Comparison of ENCODE assay signal across 14 mouse cellular contexts in genomic region chr19:24499291-24499690, GRCm38 (mm10).
"Had no signal": no experiment of that assay in that cellular context is flagged by ENCODE, and none has a peak within 500 bp of the region (broad histone marks: within the 10 kb centered on the region; RNA-seq: fewer than 3 reads in every experiment).

No protein-coding gene starts in this region.

- H3K27me3 ChIP-seq: liver, embryonic 15.5 days; neural tube, embryonic 12.5 days had no signal

- H3K9ac ChIP-seq: liver, embryonic 15.5 days; neural tube, embryonic 12.5 days had no signal

- DNase-seq: lung, adult 2 months; lung, postnatal 4 days; midbrain, embryonic 14.5 days; retina, postnatal 1 day; right cerebral cortex, postnatal 4 days; spleen, adult 18-20 months had no signal

- H3K9me3 ChIP-seq: limb, embryonic 10.5 days; liver, embryonic 15.5 days; midbrain, embryonic 10.5 days; neural tube, embryonic 12.5 days had no signal

- H3K4me1 ChIP-seq: limb, embryonic 10.5 days; neural tube, embryonic 12.5 days had no signal

- H3K36me3 ChIP-seq: limb, embryonic 10.5 days; liver, embryonic 15.5 days; midbrain, embryonic 10.5 days; neural tube, embryonic 12.5 days had no signal

- H3K4me2 ChIP-seq: liver, embryonic 11.5 days; liver, embryonic 15.5 days; neural tube, embryonic 12.5 days had no signal

- H3K27ac ChIP-seq: left cerebral cortex, adult 2 months; limb, embryonic 10.5 days; liver, embryonic 15.5 days; midbrain, embryonic 10.5 days; neural tube, embryonic 12.5 days had no signal

- ATAC-seq: intestine, embryonic 16.5 days; lung, postnatal 0 days had no signal

- H3K4me3 ChIP-seq: left cerebral cortex, adult 2 months; limb, embryonic 10.5 days; liver, embryonic 15.5 days; midbrain, embryonic 10.5 days; neural tube, embryonic 12.5 days had no signal
